Mouse (Mus musculus) cerebellum, adult 2 months (tissue): ENCODE measurements around the gene Ano8.

Experiments used
- CTCF ChIP-seq: fragments of 200-500 bp; IDR thresholded peaks from 2 replicates; pipeline ENCODE4 v1.5.1; 2011; ENCODE audit warnings: low read depth, mild to moderate bottlenecking, control low read depth, low read length, moderate library complexity, borderline replicate concordance; ENCODE audit not compliant: insufficient read depth
- POLR2A ChIP-seq: fragments of 200-500 bp; IDR thresholded peaks from 2 replicates; pipeline ENCODE4 v1.6.1; 2011; ENCODE audit warnings: low read length, control low read depth, borderline replicate concordance; ENCODE audit not compliant: insufficient read depth

- TF ChIP-seq CTCF (no peak), POLR2A (no peak)
These were observed 20.0 kb downstream of the Ano8 start for GRCm38 (mm10) chr8:71465733-71466132.
